Mouse (Mus musculus): Measurements from ENCODE around the gene Aktip. TPM values are rescaled to one million over a fixed set of nuclear protein-coding genes. Genes with fewer than 3 reads are reported as not detected.

Gene Aktip
- polyA plus RNA-seq, 2 experiments = 2.9 to 5.6 TPM

DNA sequence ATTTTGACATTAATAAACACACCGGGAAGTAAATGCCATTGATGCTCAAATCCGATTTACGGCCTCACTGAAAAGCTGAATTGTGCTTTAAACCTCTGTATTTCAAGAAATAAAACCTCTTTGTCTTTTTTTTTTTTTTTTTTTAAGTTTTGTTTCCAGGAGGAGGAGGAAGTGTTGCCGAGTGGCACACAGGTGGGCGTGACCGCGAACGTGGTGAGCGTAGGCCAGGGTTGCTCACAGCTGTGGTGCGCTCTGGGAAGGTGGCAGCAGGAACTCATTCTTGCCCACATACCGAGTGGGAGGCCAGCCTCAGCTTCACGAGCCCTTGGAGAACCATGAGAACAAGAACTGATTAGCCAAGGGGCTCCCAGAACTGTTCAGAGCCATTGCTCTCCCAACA lies 13.4 kb downstream of the Aktip start:
- H3K4me3 ChIP-seq (ENCODE audit: insufficient read depth in 1 of 2, low read depth in 2 of 2, low read length in 2 of 2) = no peak overlapping the region
- no peak for TF ChIP-seq EP300 (IDR thresholded peaks at IDR 0.05; ENCODE audit: low read depth)
- TF ChIP-seq CTCF (IDR thresholded peaks at IDR 0.05; ENCODE audit: low read depth) = no peak
- no peak overlapping the region for H3K9ac ChIP-seq (replicated peaks)
- no peaks in the 10 kb centered on the region; the same call in 1 of the 2 replicates for H3K27me3 ChIP-seq (ENCODE audit: control insufficient read depth, insufficient read depth, low read length)
- DNase-seq (ENCODE audit: low read depth in 3 of 3, low spot score in 3 of 3) (no peak), ATAC-seq (ENCODE audit: insufficient read depth) (no peak)
- no peak overlapping the region for H3K27ac ChIP-seq
- H3K4me2 ChIP-seq (ENCODE audit: low read depth) = no peak overlapping the region
- no peaks in the 10 kb centered on the region for H3K4me1 ChIP-seq (replicated peaks; ENCODE audit: control insufficient read depth in 2 of 2, insufficient read depth in 2 of 2, low read length in 1 of 2)
- WGBS (ENCODE audit: insufficient replicate concordance) = 69% methylated on average over 12 of the region's 12 CpGs
- H3K36me3 ChIP-seq (replicated peaks; ENCODE audit: control insufficient read depth, insufficient read depth, low read depth) = no peaks in the 10 kb centered on the region
- H3K9me3 ChIP-seq (ENCODE audit: control insufficient read depth, low read length) = no peaks in the 10 kb centered on the region

DNA sequence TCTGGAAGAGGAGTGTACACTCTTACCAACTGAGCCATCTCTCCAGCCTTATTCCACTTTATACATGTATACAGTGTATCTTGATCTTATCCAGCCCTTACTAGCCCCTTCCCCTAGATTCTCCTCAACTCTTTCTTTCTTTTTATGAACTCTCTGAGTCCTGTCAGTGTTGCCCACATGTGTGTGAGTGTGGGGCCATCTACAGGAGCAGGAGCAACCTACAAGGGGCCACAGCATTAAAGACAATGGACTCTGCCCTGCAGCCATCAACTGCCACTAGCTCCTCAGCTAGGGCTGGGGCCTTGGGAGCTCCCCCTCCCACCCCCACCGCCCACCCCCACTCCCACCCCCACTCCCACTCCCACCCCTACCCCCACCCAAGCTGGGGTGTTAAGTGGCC lies 22.1 kb downstream of the Aktip start:
- no peak for ATAC-seq (ENCODE audit: insufficient read depth)
- TF ChIP-seq EP300 (IDR thresholded peaks at IDR 0.05; ENCODE audit: low read depth) (no peak), CTCF (IDR thresholded peaks at IDR 0.05; ENCODE audit: low read depth) (0 out of 2 replicates have a peak, but pooled peaks have one; percentile 19)
- Histone ChIP-seq H3K4me3 (ENCODE audit: insufficient read depth in 1 of 2, low read depth in 2 of 2, low read length in 2 of 2) (no peak overlapping the region), H3K27ac (no peak overlapping the region), H3K9ac (replicated peaks) (no peak overlapping the region), H3K9me3 (ENCODE audit: control insufficient read depth, low read length) (no peaks in the 10 kb centered on the region), H3K4me1 (replicated peaks; ENCODE audit: control insufficient read depth in 2 of 2, insufficient read depth in 2 of 2, low read length in 1 of 2) (no peaks in the 10 kb centered on the region), H3K27me3 (ENCODE audit: control insufficient read depth, insufficient read depth, low read length) (no peaks in the 10 kb centered on the region), H3K4me2 (ENCODE audit: low read depth) (no peak overlapping the region), H3K36me3 (replicated peaks; ENCODE audit: control insufficient read depth, insufficient read depth, low read depth) (no peaks in the 10 kb centered on the region)
- 8% methylated on average over 1 of the region's 1 CpGs for WGBS (ENCODE audit: insufficient replicate concordance)
- no peak for DNase-seq (ENCODE audit: low read depth in 3 of 3, low spot score in 3 of 3)

- no peaks in the 10 kb centered on the region for H3K36me3 ChIP-seq (replicated peaks; ENCODE audit: control insufficient read depth, insufficient read depth, low read depth)
- no peak for ATAC-seq (ENCODE audit: insufficient read depth)
- H3K4me1 ChIP-seq (replicated peaks; ENCODE audit: control insufficient read depth in 2 of 2, insufficient read depth in 2 of 2, low read length in 1 of 2) = no peaks in the 10 kb centered on the region
- no peaks in the 10 kb centered on the region for H3K27me3 ChIP-seq (ENCODE audit: control insufficient read depth, insufficient read depth, low read length)
- WGBS (ENCODE audit: insufficient replicate concordance) = 43% methylated on average over 14 of the region's 14 CpGs
- H3K27ac ChIP-seq = no peak overlapping the region
- no peak overlapping the region for H3K9ac ChIP-seq (replicated peaks)
- TF ChIP-seq CTCF (IDR thresholded peaks at IDR 0.05; ENCODE audit: low read depth) = no peak
- TF ChIP-seq EP300 (IDR thresholded peaks at IDR 0.05; ENCODE audit: low read depth) = no peak
- no peaks in the 10 kb centered on the region for H3K9me3 ChIP-seq (ENCODE audit: control insufficient read depth, low read length)
- no peak overlapping the region for H3K4me2 ChIP-seq (ENCODE audit: low read depth)
- H3K4me3 ChIP-seq (ENCODE audit: insufficient read depth in 1 of 2, low read depth in 2 of 2, low read length in 2 of 2) = no peak overlapping the region
- no peak for DNase-seq (ENCODE audit: low read depth in 3 of 3, low spot score in 3 of 3)
These were observed 23.6 kb downstream of the Aktip start for GRCm38 (mm10) chr8:91176176-91176575.

GRCm38 (mm10) chr8:91171605-91172004 lies 28.2 kb downstream of the Aktip start:
- H3K27me3 ChIP-seq (ENCODE audit: control insufficient read depth, insufficient read depth, low read length) = no peaks in the 10 kb centered on the region
- no peaks in the 10 kb centered on the region for H3K36me3 ChIP-seq (replicated peaks; ENCODE audit: control insufficient read depth, insufficient read depth, low read depth)
- H3K4me1 ChIP-seq (replicated peaks; ENCODE audit: control insufficient read depth in 2 of 2, insufficient read depth in 2 of 2, low read length in 1 of 2) = no peaks in the 10 kb centered on the region
- no peak overlapping the region for H3K4me3 ChIP-seq (ENCODE audit: insufficient read depth in 1 of 2, low read depth in 2 of 2, low read length in 2 of 2)
- 70% methylated on average over 13 of the region's 13 CpGs for WGBS (ENCODE audit: insufficient replicate concordance)
- H3K4me2 ChIP-seq (ENCODE audit: low read depth) = no peak overlapping the region
- TF ChIP-seq CTCF (IDR thresholded peaks at IDR 0.05; ENCODE audit: low read depth) (no peak), EP300 (IDR thresholded peaks at IDR 0.05; ENCODE audit: low read depth) (no peak)
- no peak overlapping the region for H3K9ac ChIP-seq (replicated peaks)
- H3K9me3 ChIP-seq (ENCODE audit: control insufficient read depth, low read length) = no peaks in the 10 kb centered on the region
- no peak for DNase-seq (ENCODE audit: low read depth in 3 of 3, low spot score in 3 of 3)
- H3K27ac ChIP-seq = no peak overlapping the region
- ATAC-seq (ENCODE audit: insufficient read depth) = no peak

DNA sequence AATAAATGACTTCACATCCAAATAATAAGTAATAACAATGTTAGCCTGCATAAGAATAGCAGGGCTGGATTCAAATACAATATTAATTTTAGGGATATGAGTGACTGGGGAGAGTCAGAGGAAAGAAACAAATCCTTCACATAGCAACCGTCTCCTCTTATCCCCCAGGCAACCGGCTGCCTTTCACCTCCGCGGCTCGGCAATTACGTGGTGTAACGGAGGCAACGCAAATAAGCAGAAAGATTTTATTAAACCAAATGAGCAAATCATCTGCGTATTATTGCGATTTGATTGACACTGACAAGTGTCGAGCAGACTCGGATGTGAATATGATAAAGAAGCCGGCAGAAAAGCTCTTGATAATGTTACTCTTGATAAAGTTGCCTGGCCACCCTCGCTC lies 28.9 kb downstream of the Aktip start:
- H3K4me1 ChIP-seq (replicated peaks; ENCODE audit: control insufficient read depth in 2 of 2, insufficient read depth in 2 of 2, low read length in 1 of 2) = no peaks in the 10 kb centered on the region
- DNase-seq (ENCODE audit: low read depth in 3 of 3, low spot score in 3 of 3) (no peak), ATAC-seq (ENCODE audit: insufficient read depth) (no peak)
- no peak overlapping the region for H3K27ac ChIP-seq
- H3K36me3 ChIP-seq (replicated peaks; ENCODE audit: control insufficient read depth, insufficient read depth, low read depth) = no peaks in the 10 kb centered on the region
- no peak for TF ChIP-seq CTCF (IDR thresholded peaks at IDR 0.05; ENCODE audit: low read depth)
- no peak for TF ChIP-seq EP300 (IDR thresholded peaks at IDR 0.05; ENCODE audit: low read depth)
- 63% methylated on average over 14 of the region's 14 CpGs for WGBS (ENCODE audit: insufficient replicate concordance)
- no peak overlapping the region for H3K9ac ChIP-seq (replicated peaks)
- H3K27me3 ChIP-seq (ENCODE audit: control insufficient read depth, insufficient read depth, low read length) = no peaks in the 10 kb centered on the region
- no peak overlapping the region for H3K4me2 ChIP-seq (ENCODE audit: low read depth)
- H3K9me3 ChIP-seq (ENCODE audit: control insufficient read depth, low read length) = no peaks in the 10 kb centered on the region
- H3K4me3 ChIP-seq (ENCODE audit: insufficient read depth in 1 of 2, low read depth in 2 of 2, low read length in 2 of 2) = no peak overlapping the region

Measured in liver, embryonic 14.5 days (tissue).